Mouse (Mus musculus): ENCODE data around the gene AI467606. TPM values are rescaled to one million over a fixed set of nuclear protein-coding genes. Genes with fewer than 3 reads are reported as not detected.

The AI467606 gene
- total and polyA plus RNA-seq, 3 experiments = 51.1 to 101 (median 79.4) TPM

GRCm38 (mm10) chr7:127041851-127042672, 49.1 kb upstream of the AI467606 start, which contains the start of gene Kif22:
Kif22 (minus strand) TSS chr7:127042471.
- Histone ChIP-seq H3K4me1 (ENCODE audit: control insufficient read depth in 1 of 2, insufficient read depth in 2 of 2, low read length in 2 of 2) (peaks cover 2 to 18% of the 10 kb centered on the region in 2 experiments; a peak in 3 of 4 replicates), H3K9ac (ENCODE audit: control insufficient read depth, low read depth, low read length, poor library complexity, severe bottlenecking) (peak within 1 kb of the TSS; percentile 92), H3K79me2 (ENCODE audit: control insufficient read depth, insufficient read depth, low read length, poor library complexity) (peaks cover 31% of the 10 kb centered on the region), H3K36me3 (ENCODE audit: control insufficient read depth in 1 of 2, insufficient read depth in 2 of 2, low read length in 2 of 2) (peaks cover 0 to 16% of the 10 kb centered on the region in 2 experiments; a peak in 3 of 4 replicates), H3K27ac (ENCODE audit: control insufficient read depth, low read depth, low read length) (peak within 1 kb of the TSS; percentile 81), H3K27me3 (ENCODE audit: control insufficient read depth in 1 of 2, insufficient read depth in 2 of 2, low read length in 2 of 2) (no peaks in the 10 kb centered on the region), H3K9me3 (replicated peaks; ENCODE audit: insufficient read depth, low read length) (no peaks in the 10 kb centered on the region), H3K4me3 (ENCODE audit: control insufficient read depth in 1 of 2, insufficient read depth in 1 of 2, low read depth in 2 of 2, low read length in 2 of 2) (peak within 1 kb of the TSS; percentile 77 to 95)
- TF ChIP-seq MAFK (IDR thresholded peaks at IDR 0.05; ENCODE audit: borderline replicate concordance, low read depth, low read length) (no peak), RCOR1 (IDR thresholded peaks at IDR 0.05; ENCODE audit: low read depth, low read length) (no peak; the same call in 1 of the 2 replicates), MEF2A (IDR thresholded peaks at IDR 0.05; ENCODE audit: extremely low read depth, insufficient replicate concordance, low read depth, low read length, poor library complexity, severe bottlenecking) (no peak; the same call in 1 of the 2 replicates), NRF1 (IDR thresholded peaks at IDR 0.05; ENCODE audit: insufficient read depth, low read depth, low read length, poor library complexity, severe bottlenecking) (no peak), ELF1 (IDR thresholded peaks at IDR 0.05; ENCODE audit: low read depth, low read length) (peak; percentile 84), SMC3 (IDR thresholded peaks at IDR 0.05; ENCODE audit: low read depth, low read length) (no peak), KAT2A (conservative IDR thresholded peaks at IDR 0.05; ENCODE audit: low read depth, low read length) (peak; percentile 50; the same call in 1 of the 2 replicates), RAD21 (IDR thresholded peaks at IDR 0.05; ENCODE audit: low read depth, low read length) (no peak), MYC (IDR thresholded peaks at IDR 0.05; ENCODE audit: low read depth, low read length) (no peak), USF1 (IDR thresholded peaks at IDR 0.05; ENCODE audit: low read depth, low read length) (no peak), MXI1 (IDR thresholded peaks at IDR 0.05; ENCODE audit: low read depth, low read length) (peak; percentile 74; the same call in 1 of the 2 replicates), GATA1 (IDR thresholded peaks at IDR 0.05; ENCODE audit: low read depth, low read length) (no peak), MYB (IDR thresholded peaks at IDR 0.05; ENCODE audit: low read depth, low read length) (peak; percentile 52; the same call in 1 of the 2 replicates), E2F4 (IDR thresholded peaks at IDR 0.05; ENCODE audit: borderline replicate concordance, low read depth, low read length) (peak; percentile 77; the same call in 1 of the 2 replicates), ZNF384 (IDR thresholded peaks at IDR 0.05; ENCODE audit: low read depth, low read length) (no peak), SIN3A (IDR thresholded peaks at IDR 0.05; ENCODE audit: low read length) (peak; percentile 83), POLR2A (IDR thresholded peaks at IDR 0.05; ENCODE audit: control insufficient read depth in 1 of 2, insufficient read depth in 1 of 2, low read depth in 1 of 2, low read length in 2 of 2, poor library complexity in 1 of 2) (peak; percentile 85 to 87), CTCF (IDR thresholded peaks at IDR 0.05 in 2 of 3, conservative IDR thresholded peaks at IDR 0.05 in 1 of 3; ENCODE audit: control insufficient read depth in 1 of 3, insufficient read depth in 1 of 3, low read depth in 2 of 3, low read length in 3 of 3, poor library complexity in 1 of 3, severe bottlenecking in 1 of 3) (no peak), HCFC1 (IDR thresholded peaks at IDR 0.05; ENCODE audit: low read depth, low read length) (peak; percentile 83), POLR2AphosphoS5 (IDR thresholded peaks at IDR 0.05; ENCODE audit: borderline replicate concordance, low read depth, low read length) (no peak), MAZ (IDR thresholded peaks at IDR 0.05; ENCODE audit: low read depth, low read length) (no peak), TCF12 (IDR thresholded peaks at IDR 0.05; ENCODE audit: low read depth, low read length) (peak; percentile 31; the same call in 1 of the 2 replicates), ZMIZ1 (IDR thresholded peaks at IDR 0.05; ENCODE audit: low read depth, low read length) (no peak), EP300 (IDR thresholded peaks at IDR 0.05; ENCODE audit: low read depth in 1 of 2, low read length in 2 of 2) (peak; percentile 6 to 27; a peak in 1 of 4 replicates), POLR2AphosphoS2 (IDR thresholded peaks at IDR 0.05; ENCODE audit: low read length) (peak; percentile 96), CHD2 (IDR thresholded peaks at IDR 0.05; ENCODE audit: low read length) (peak; percentile 28; the same call in 1 of the 2 replicates), UBTF (IDR thresholded peaks at IDR 0.05; ENCODE audit: borderline replicate concordance, insufficient read depth, low read depth, low read length) (0 out of 2 replicates have a peak, but pooled peaks have one; percentile 31), CHD1 (IDR thresholded peaks at IDR 0.05; ENCODE audit: low read depth, low read length) (no peak), ZKSCAN1 (IDR thresholded peaks at IDR 0.05; ENCODE audit: low read depth, low read length) (0 out of 2 replicates have a peak, but pooled peaks have one; percentile 5), NELFE (IDR thresholded peaks at IDR 0.05; ENCODE audit: low read depth, low read length) (peak; percentile 81), ETS1 (IDR thresholded peaks at IDR 0.05; ENCODE audit: low read depth, low read length) (0 out of 2 replicates have a peak, but pooled peaks have one; percentile 29), TBP (IDR thresholded peaks at IDR 0.05; ENCODE audit: low read depth, low read length) (peak; percentile 89)
- peak; percentile 94 for DNase-seq (ENCODE audit: low read depth, low spot score)

All from MEL (cell line).